Mouse (Mus musculus) thymus, adult 18-20 months (tissue): ENCODE measurements at regions not wholly inside any gene's neighbourhood (a gene's known extent, or its start where the extent isn't known, plus 50 kb on each side); places are given as distances from the start of the nearest gene placed in this dataset.

ENCODE experiments used
- DNase-seq, 2 experiments: peaks; one replicate each; pipeline ENCODE4 v3.0.0; 2022; ENCODE audit warnings: mixed read lengths in 2 of 2

DNA sequence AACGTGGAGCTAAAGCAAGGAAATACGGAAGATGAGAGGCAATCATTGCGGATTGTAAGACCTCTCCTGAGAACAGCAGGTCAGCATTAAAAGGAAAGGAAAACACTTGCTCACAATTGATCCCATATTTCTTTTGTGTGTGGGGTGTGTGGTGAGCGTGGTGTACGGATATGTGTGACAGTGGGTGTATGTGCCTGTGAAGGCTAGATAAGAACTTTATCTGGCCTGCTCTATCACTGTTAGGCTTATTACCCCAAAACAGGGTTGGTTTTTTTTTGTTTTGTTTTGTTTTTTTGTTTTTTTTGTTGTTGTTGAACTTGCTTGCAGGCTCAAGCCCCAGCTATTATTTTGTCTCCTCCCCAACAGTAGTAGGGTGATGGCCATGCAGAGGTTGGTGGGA lies 102.5 kb downstream of the Uchl5 start:
- DNase-seq: no peak

DNA sequence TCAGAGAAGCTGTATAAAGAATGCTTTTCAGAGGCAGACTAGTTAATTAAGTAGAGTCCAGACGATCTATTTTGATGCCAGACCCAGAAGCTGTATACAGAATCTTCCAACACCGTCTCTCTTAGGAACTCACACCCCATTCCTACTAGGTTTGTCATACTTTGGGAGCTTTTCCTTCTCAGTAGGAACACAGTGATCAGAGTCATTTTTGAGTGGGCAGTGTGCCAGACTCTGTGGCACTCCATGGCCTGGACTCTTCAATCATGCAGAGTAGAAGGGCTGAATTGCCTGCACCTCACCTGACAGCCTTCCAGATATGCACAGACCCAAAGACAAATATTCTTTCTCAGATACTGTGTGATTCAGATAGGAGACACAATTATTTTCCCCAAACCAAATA lies 101.2 kb downstream of the Uchl5 start:
- DNase-seq: no peak

DNA sequence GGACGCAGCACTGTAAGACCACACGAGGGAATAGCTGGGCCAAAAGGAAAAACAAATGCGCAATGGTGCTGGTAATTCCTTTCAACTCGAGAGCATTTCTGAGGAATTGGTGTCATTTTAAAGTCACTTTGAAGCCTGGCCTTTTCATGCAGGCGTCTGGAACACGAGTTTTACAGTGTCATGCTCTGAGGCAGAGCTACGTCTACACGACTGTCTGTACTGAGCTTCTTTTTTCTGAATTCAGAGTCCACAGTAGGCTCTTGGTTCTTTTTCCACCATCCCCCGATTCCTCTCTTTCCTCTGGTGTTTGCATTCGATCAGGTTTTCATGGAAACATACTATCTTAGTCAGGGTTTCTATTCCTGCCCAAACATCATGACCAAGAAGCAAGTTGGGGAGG lies 83.2 kb downstream of the Uchl5 start:
- no peak for DNase-seq

DNA sequence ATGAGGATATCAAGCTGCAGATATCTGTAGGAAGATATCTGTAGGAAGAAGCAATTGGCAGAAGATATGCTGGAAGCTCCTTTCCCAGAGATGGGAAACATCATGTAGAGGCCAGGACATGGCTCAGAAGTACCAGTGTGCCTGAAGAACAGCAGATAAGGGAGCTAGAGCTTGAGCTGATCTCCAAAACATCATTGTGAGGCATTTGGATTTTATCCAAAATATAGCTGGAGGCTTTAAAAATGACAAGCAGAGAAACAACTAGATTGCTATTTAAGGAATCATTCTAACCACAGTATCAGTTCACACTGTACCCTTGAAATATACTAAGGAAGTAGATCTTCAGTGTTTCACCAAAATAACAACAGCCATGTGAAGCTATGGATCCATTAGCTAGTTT lies 81.5 kb downstream of the Uchl5 start:
- no peak for DNase-seq
